Mouse (Mus musculus): Measurements from ENCODE around the gene Tmem200b.

The Tmem200b gene

GRCm38 (mm10) chr4:131914891-131915469 lies 6.6 kb upstream of the Tmem200b start:
- Histone ChIP-seq H3K27me3 (ENCODE audit: insufficient read depth, low read length) (peaks cover 69% of the 10 kb centered on the region), H3K36me3 (ENCODE audit: insufficient read depth, low read length) (no peaks in the 10 kb centered on the region), H3K4me1 (replicated peaks; ENCODE audit: low read depth, low read length) (peaks cover 74% of the 10 kb centered on the region), H3K4me3 (replicated peaks; ENCODE audit: low read length) (peak overlapping the region; percentile 29; the same call in 1 of the 2 replicates), H3K9me3 (ENCODE audit: low read length) (no peaks in the 10 kb centered on the region)
- TF ChIP-seq CTCF (conservative IDR thresholded peaks at IDR 0.05; ENCODE audit: low read length) (no peak), POU5F1 (IDR thresholded peaks at IDR 0.05; ENCODE audit: borderline replicate concordance, low read length) (no peak), NANOG (IDR thresholded peaks at IDR 0.05; ENCODE audit: borderline replicate concordance, low read length) (no peak)

GRCm38 (mm10) chr4:131915821-131916328 lies 5.7 kb upstream of the Tmem200b start:
- TF ChIP-seq CTCF (conservative IDR thresholded peaks at IDR 0.05; ENCODE audit: low read length) = no peak
- Histone ChIP-seq H3K27me3 (ENCODE audit: insufficient read depth, low read length) (peaks cover 76% of the 10 kb centered on the region), H3K4me1 (replicated peaks; ENCODE audit: low read depth, low read length) (peaks cover 67% of the 10 kb centered on the region), H3K4me3 (replicated peaks; ENCODE audit: low read length) (peak overlapping the region; percentile 35; the same call in 1 of the 2 replicates), H3K36me3 (ENCODE audit: insufficient read depth, low read length) (no peaks in the 10 kb centered on the region), H3K9me3 (ENCODE audit: low read length) (no peaks in the 10 kb centered on the region)

- H3K27me3 ChIP-seq (ENCODE audit: insufficient read depth, low read length) = peaks cover 79% of the 10 kb centered on the region
- no peaks in the 10 kb centered on the region for H3K9me3 ChIP-seq (ENCODE audit: low read length)
- TF ChIP-seq CTCF (conservative IDR thresholded peaks at IDR 0.05; ENCODE audit: low read length) = peak; percentile 52
- no peak for TF ChIP-seq POU5F1 (IDR thresholded peaks at IDR 0.05; ENCODE audit: borderline replicate concordance, low read length)
- no peak for TF ChIP-seq NANOG (IDR thresholded peaks at IDR 0.05; ENCODE audit: borderline replicate concordance, low read length)
- H3K36me3 ChIP-seq (ENCODE audit: insufficient read depth, low read length) = no peaks in the 10 kb centered on the region
- peak overlapping the region; percentile 35; the same call in 1 of the 2 replicates for H3K4me3 ChIP-seq (replicated peaks; ENCODE audit: low read length)
- H3K4me1 ChIP-seq (replicated peaks; ENCODE audit: low read depth, low read length) = peaks cover 65% of the 10 kb centered on the region
These were observed 5.1 kb upstream of the Tmem200b start for GRCm38 (mm10) chr4:131916425-131916824.

- H3K4me3 ChIP-seq (replicated peaks; ENCODE audit: low read length) = no peak overlapping the region
- TF ChIP-seq NANOG (IDR thresholded peaks at IDR 0.05; ENCODE audit: borderline replicate concordance, low read length) (no peak), POU5F1 (IDR thresholded peaks at IDR 0.05; ENCODE audit: borderline replicate concordance, low read length) (no peak), CTCF (conservative IDR thresholded peaks at IDR 0.05; ENCODE audit: low read length) (no peak)
These were observed 4.5 kb upstream of the Tmem200b start for GRCm38 (mm10) chr4:131917010-131917555.

GRCm38 (mm10) chr4:131918026-131918533 lies 3.5 kb upstream of the Tmem200b start:
- peaks cover 88% of the 10 kb centered on the region for H3K27me3 ChIP-seq (ENCODE audit: insufficient read depth, low read length)
- peaks cover 64% of the 10 kb centered on the region for H3K4me1 ChIP-seq (replicated peaks; ENCODE audit: low read depth, low read length)
- H3K36me3 ChIP-seq (ENCODE audit: insufficient read depth, low read length) = no peaks in the 10 kb centered on the region
- TF ChIP-seq POU5F1 (IDR thresholded peaks at IDR 0.05; ENCODE audit: borderline replicate concordance, low read length) (no peak), NANOG (IDR thresholded peaks at IDR 0.05; ENCODE audit: borderline replicate concordance, low read length) (no peak), CTCF (conservative IDR thresholded peaks at IDR 0.05; ENCODE audit: low read length) (no peak)
- peak overlapping the region; percentile 76; the same call in 1 of the 2 replicates for H3K4me3 ChIP-seq (replicated peaks; ENCODE audit: low read length)
- no peaks in the 10 kb centered on the region for H3K9me3 ChIP-seq (ENCODE audit: low read length)

More at GRCm38 (mm10) chr4:131917010-131917555, 4.5 kb upstream of the Tmem200b start:
- Histone ChIP-seq H3K9me3 (ENCODE audit: low read length) (no peaks in the 10 kb centered on the region), H3K27me3 (ENCODE audit: insufficient read depth, low read length) (peaks cover 85% of the 10 kb centered on the region), H3K36me3 (ENCODE audit: insufficient read depth, low read length) (no peaks in the 10 kb centered on the region), H3K4me1 (replicated peaks; ENCODE audit: low read depth, low read length) (peaks cover 59% of the 10 kb centered on the region)

- Histone ChIP-seq H3K27me3 (ENCODE audit: insufficient read depth, low read length) (peaks cover 88% of the 10 kb centered on the region), H3K4me3 (replicated peaks; ENCODE audit: low read length) (peak overlapping the region; percentile 76), H3K4me1 (replicated peaks; ENCODE audit: low read depth, low read length) (peaks cover 64% of the 10 kb centered on the region), H3K36me3 (ENCODE audit: insufficient read depth, low read length) (no peaks in the 10 kb centered on the region), H3K9me3 (ENCODE audit: low read length) (no peaks in the 10 kb centered on the region)
- no peak for TF ChIP-seq CTCF (conservative IDR thresholded peaks at IDR 0.05; ENCODE audit: low read length)
- TF ChIP-seq POU5F1 (IDR thresholded peaks at IDR 0.05; ENCODE audit: borderline replicate concordance, low read length) = no peak
- TF ChIP-seq NANOG (IDR thresholded peaks at IDR 0.05; ENCODE audit: borderline replicate concordance, low read length) = no peak
These were observed 2.7 kb upstream of the Tmem200b start for GRCm38 (mm10) chr4:131918711-131919500.

- Histone ChIP-seq H3K36me3 (ENCODE audit: insufficient read depth, low read length) (peaks cover 2% of the 10 kb centered on the region), H3K27me3 (ENCODE audit: insufficient read depth, low read length) (peaks cover 89% of the 10 kb centered on the region), H3K4me3 (replicated peaks; ENCODE audit: low read length) (peak overlapping the region; percentile 76), H3K4me1 (replicated peaks; ENCODE audit: low read depth, low read length) (peaks cover 61% of the 10 kb centered on the region), H3K9me3 (ENCODE audit: low read length) (no peaks in the 10 kb centered on the region)
- TF ChIP-seq NANOG (IDR thresholded peaks at IDR 0.05; ENCODE audit: borderline replicate concordance, low read length) = no peak
- no peak for TF ChIP-seq CTCF (conservative IDR thresholded peaks at IDR 0.05; ENCODE audit: low read length)
- no peak for TF ChIP-seq POU5F1 (IDR thresholded peaks at IDR 0.05; ENCODE audit: borderline replicate concordance, low read length)
These were observed 1.9 kb upstream of the Tmem200b start for GRCm38 (mm10) chr4:131919506-131920140.

- peaks cover 8% of the 10 kb centered on the region for H3K36me3 ChIP-seq (ENCODE audit: insufficient read depth, low read length)
- H3K9me3 ChIP-seq (ENCODE audit: low read length) = no peaks in the 10 kb centered on the region
- TF ChIP-seq POU5F1 (IDR thresholded peaks at IDR 0.05; ENCODE audit: borderline replicate concordance, low read length) (no peak), NANOG (IDR thresholded peaks at IDR 0.05; ENCODE audit: borderline replicate concordance, low read length) (no peak)
- H3K4me3 ChIP-seq (replicated peaks; ENCODE audit: low read length) = peak overlapping the region; percentile 76
- H3K27me3 ChIP-seq (ENCODE audit: insufficient read depth, low read length) = peaks cover 90% of the 10 kb centered on the region
- peaks cover 56% of the 10 kb centered on the region for H3K4me1 ChIP-seq (replicated peaks; ENCODE audit: low read depth, low read length)
These were observed 1.4 kb upstream of the Tmem200b start for GRCm38 (mm10) chr4:131920141-131920594.

Measured in E14TG2a.4 (cell line).